Comparison of ENCODE assay signal across 20 mouse cellular contexts in genomic region chr1:160993851-160994250, GRCm38 (mm10).
"Had no signal": no experiment of that assay in that cellular context is flagged by ENCODE, and none has a peak within 500 bp of the region (broad histone marks: within the 10 kb centered on the region; RNA-seq: fewer than 3 reads in every experiment).

No protein-coding gene starts in this region.

- H3K27me3 ChIP-seq: liver, embryonic 15.5 days; lung, embryonic 15.5 days; midbrain, embryonic 15.5 days; neural tube, embryonic 13.5 days; neural tube, embryonic 15.5 days had no signal

- DNase-seq: liver, postnatal 0 days; lung, adult 2 months; lung, postnatal 14 days; lung, postnatal 4 days; retina, postnatal 1 day; right cerebral cortex, adult 18-20 months; right cerebral cortex, postnatal 25 days; right cerebral cortex, postnatal 4 days; spleen, adult 18-20 months; thymus, adult 18-20 months; thymus, postnatal 14 days; thymus, postnatal 36 days had no signal

- H3K9me3 ChIP-seq: liver, embryonic 15.5 days; lung, embryonic 15.5 days; midbrain, embryonic 10.5 days; midbrain, embryonic 15.5 days; neural tube, embryonic 13.5 days; neural tube, embryonic 15.5 days had no signal

- H3K36me3 ChIP-seq: lung, embryonic 15.5 days; midbrain, embryonic 10.5 days; midbrain, embryonic 15.5 days; neural tube, embryonic 13.5 days; neural tube, embryonic 15.5 days had no signal

- H3K9ac ChIP-seq: liver, embryonic 15.5 days; liver, postnatal 0 days; lung, embryonic 15.5 days; midbrain, embryonic 15.5 days; neural tube, embryonic 13.5 days; neural tube, embryonic 15.5 days had no signal

- H3K4me1 ChIP-seq: lung, embryonic 15.5 days; midbrain, embryonic 10.5 days; midbrain, embryonic 15.5 days; neural tube, embryonic 13.5 days; neural tube, embryonic 15.5 days had no signal

- ATAC-seq: liver, postnatal 0 days; lung, postnatal 0 days; midbrain, embryonic 15.5 days had no signal

- H3K4me3 ChIP-seq: liver, embryonic 15.5 days; lung, embryonic 15.5 days; midbrain, embryonic 10.5 days; midbrain, embryonic 15.5 days; myocyte; neural tube, embryonic 13.5 days; neural tube, embryonic 15.5 days had no signal

- H3K4me2 ChIP-seq: liver, embryonic 15.5 days; lung, embryonic 15.5 days; midbrain, embryonic 15.5 days; neural tube, embryonic 13.5 days; neural tube, embryonic 15.5 days had no signal

- H3K27ac ChIP-seq: liver, embryonic 15.5 days; lung, embryonic 15.5 days; midbrain, embryonic 10.5 days; midbrain, embryonic 15.5 days; neural tube, embryonic 13.5 days; neural tube, embryonic 15.5 days had no signal
